Mouse (Mus musculus): Measurements from ENCODE around the gene Phactr1. TPM values are rescaled to one million over a fixed set of nuclear protein-coding genes. Genes with fewer than 3 reads are reported as not detected.
A peak's percentile ranks its signal among the peaks of the same experiment; 100 is the strongest.

Gene Phactr1
- total and polyA plus RNA-seq, 3 experiments, result not detected

DNA sequence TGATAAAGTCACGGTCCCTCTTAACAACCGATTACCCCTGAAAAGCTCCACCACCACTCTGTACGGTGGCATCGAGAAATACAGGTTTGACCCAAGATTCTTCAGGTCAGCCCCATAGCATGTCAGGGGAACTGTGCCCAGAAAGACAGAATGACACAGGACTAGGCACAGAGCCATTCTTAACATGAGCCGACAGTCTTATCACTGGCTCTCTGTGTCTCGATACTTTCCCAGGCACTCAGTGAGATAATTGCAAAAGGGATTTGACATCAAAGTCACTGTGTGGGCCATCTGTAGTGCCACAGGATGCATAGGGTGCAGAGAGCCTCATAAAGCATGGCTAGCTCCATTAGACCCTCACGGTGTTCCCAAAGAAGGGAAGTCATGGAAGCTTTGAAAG lies 453.0 kb downstream of the Phactr1 start:
- Histone ChIP-seq H3K79me2 (ENCODE audit: control insufficient read depth, insufficient read depth, low read length, poor library complexity) (no peaks in the 10 kb centered on the region), H3K27ac (ENCODE audit: control insufficient read depth, low read depth, low read length) (no peak overlapping the region), H3K4me1 (ENCODE audit: control insufficient read depth in 1 of 2, insufficient read depth in 2 of 2, low read length in 2 of 2) (peaks cover 5 to 15% of the 10 kb centered on the region in 2 experiments; a peak in 2 of 4 replicates), H3K4me3 (ENCODE audit: control insufficient read depth in 1 of 2, insufficient read depth in 1 of 2, low read depth in 2 of 2, low read length in 2 of 2) (no peak overlapping the region), H3K36me3 (ENCODE audit: control insufficient read depth in 1 of 2, insufficient read depth in 2 of 2, low read length in 2 of 2) (peaks cover 0 to 11% of the 10 kb centered on the region in 2 experiments; a peak in 2 of 4 replicates), H3K9me3 (replicated peaks; ENCODE audit: insufficient read depth, low read length) (no peaks in the 10 kb centered on the region), H3K9ac (ENCODE audit: control insufficient read depth, low read depth, low read length, poor library complexity, severe bottlenecking) (no peak overlapping the region), H3K27me3 (ENCODE audit: control insufficient read depth in 1 of 2, insufficient read depth in 2 of 2, low read length in 2 of 2) (no peaks in the 10 kb centered on the region)
- DNase-seq (ENCODE audit: low read depth, low spot score), result peak; percentile 15
- TF ChIP-seq ZNF384 (IDR thresholded peaks at IDR 0.05; ENCODE audit: low read depth, low read length) (no peak), POLR2AphosphoS2 (IDR thresholded peaks at IDR 0.05; ENCODE audit: low read length) (no peak), ETS1 (IDR thresholded peaks at IDR 0.05; ENCODE audit: low read depth, low read length) (no peak), GABPA (IDR thresholded peaks at IDR 0.05; ENCODE audit: low read depth, low read length) (no peak), CTCF (IDR thresholded peaks at IDR 0.05 in 2 of 3, conservative IDR thresholded peaks at IDR 0.05 in 1 of 3; ENCODE audit: control insufficient read depth in 1 of 3, insufficient read depth in 1 of 3, low read depth in 2 of 3, low read length in 3 of 3, poor library complexity in 1 of 3, severe bottlenecking in 1 of 3) (no peak), ZMIZ1 (IDR thresholded peaks at IDR 0.05; ENCODE audit: low read depth, low read length) (no peak), POLR2A (IDR thresholded peaks at IDR 0.05; ENCODE audit: control insufficient read depth in 1 of 2, insufficient read depth in 1 of 2, low read depth in 1 of 2, low read length in 2 of 2, poor library complexity in 1 of 2) (no peak), MEF2A (IDR thresholded peaks at IDR 0.05; ENCODE audit: extremely low read depth, insufficient replicate concordance, low read depth, low read length, poor library complexity, severe bottlenecking) (no peak), BHLHE40 (IDR thresholded peaks at IDR 0.05; ENCODE audit: borderline replicate concordance, low read depth, low read length) (no peak), NELFE (IDR thresholded peaks at IDR 0.05; ENCODE audit: low read depth, low read length) (no peak), HCFC1 (IDR thresholded peaks at IDR 0.05; ENCODE audit: low read depth, low read length) (no peak), TAL1 (IDR thresholded peaks at IDR 0.05; ENCODE audit: low read length) (no peak), USF1 (IDR thresholded peaks at IDR 0.05; ENCODE audit: low read depth, low read length) (no peak)

DNA sequence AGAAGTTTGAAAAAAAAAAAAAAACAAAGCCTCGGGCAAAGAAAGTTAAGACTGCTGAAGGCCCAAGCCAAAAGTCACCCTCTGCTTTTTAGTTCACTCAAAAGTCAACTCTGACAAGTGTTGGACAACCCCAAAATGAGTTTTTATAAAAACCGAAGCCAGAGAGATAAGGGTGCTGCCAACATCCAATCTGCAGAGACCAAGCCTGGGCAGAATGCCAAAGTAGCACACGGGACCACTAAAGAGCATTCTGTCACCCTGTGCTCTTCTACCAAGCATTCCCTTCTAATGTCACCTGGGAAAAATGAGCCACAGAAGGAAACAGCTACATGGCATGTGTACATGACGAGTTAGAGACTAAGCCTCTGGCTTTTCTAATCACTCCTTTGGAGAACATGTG lies 454.0 kb downstream of the Phactr1 start:
- DNase-seq (ENCODE audit: low read depth, low spot score), result peak; percentile 77
- Histone ChIP-seq H3K27me3 (ENCODE audit: control insufficient read depth in 1 of 2, insufficient read depth in 2 of 2, low read length in 2 of 2) (no peaks in the 10 kb centered on the region), H3K79me2 (ENCODE audit: control insufficient read depth, insufficient read depth, low read length, poor library complexity) (no peaks in the 10 kb centered on the region), H3K36me3 (ENCODE audit: control insufficient read depth in 1 of 2, insufficient read depth in 2 of 2, low read length in 2 of 2) (peaks cover 0 to 11% of the 10 kb centered on the region in 2 experiments; a peak in 2 of 4 replicates), H3K9me3 (replicated peaks; ENCODE audit: insufficient read depth, low read length) (no peaks in the 10 kb centered on the region), H3K4me3 (ENCODE audit: control insufficient read depth in 1 of 2, insufficient read depth in 1 of 2, low read depth in 2 of 2, low read length in 2 of 2) (no peak overlapping the region), H3K27ac (ENCODE audit: control insufficient read depth, low read depth, low read length) (no peak overlapping the region), H3K9ac (ENCODE audit: control insufficient read depth, low read depth, low read length, poor library complexity, severe bottlenecking) (no peak overlapping the region), H3K4me1 (ENCODE audit: control insufficient read depth in 1 of 2, insufficient read depth in 2 of 2, low read length in 2 of 2) (peaks cover 5 to 15% of the 10 kb centered on the region in 2 experiments; a peak in 2 of 4 replicates)
- TF ChIP-seq EP300 (IDR thresholded peaks at IDR 0.05; ENCODE audit: low read depth in 1 of 2, low read length in 2 of 2), result peak; percentile 31 to 35; a peak in 2 of 4 replicates
- peak; percentile 72 for TF ChIP-seq GATA1 (IDR thresholded peaks at IDR 0.05; ENCODE audit: low read depth, low read length)
- 0 out of 2 replicates have a peak, but pooled peaks have one; percentile 31 for TF ChIP-seq BHLHE40 (IDR thresholded peaks at IDR 0.05; ENCODE audit: borderline replicate concordance, low read depth, low read length)
- TF ChIP-seq ZNF384 (IDR thresholded peaks at IDR 0.05; ENCODE audit: low read depth, low read length), result peak; percentile 62
- TF ChIP-seq ETS1 (IDR thresholded peaks at IDR 0.05; ENCODE audit: low read depth, low read length), result 0 out of 2 replicates have a peak, but pooled peaks have one; percentile 26
- no peak for TF ChIP-seq ZC3H11A (IDR thresholded peaks at IDR 0.05; ENCODE audit: low read depth, low read length)
- no peak for TF ChIP-seq MAX (IDR thresholded peaks at IDR 0.05; ENCODE audit: low read length)
- TF ChIP-seq TCF12 (IDR thresholded peaks at IDR 0.05; ENCODE audit: low read depth, low read length), result 0 out of 2 replicates have a peak, but pooled peaks have one; percentile 15
- peak; percentile 6; the same call in 1 of the 2 replicates for TF ChIP-seq USF1 (IDR thresholded peaks at IDR 0.05; ENCODE audit: low read depth, low read length)
- peak; percentile 39; the same call in 1 of the 2 replicates for TF ChIP-seq RCOR1 (IDR thresholded peaks at IDR 0.05; ENCODE audit: low read depth, low read length)
- 0 out of 2 replicates have a peak, but pooled peaks have one; percentile 35 for TF ChIP-seq SIN3A (IDR thresholded peaks at IDR 0.05; ENCODE audit: low read length)
- TF ChIP-seq HCFC1 (IDR thresholded peaks at IDR 0.05; ENCODE audit: low read depth, low read length), result no peak
- TF ChIP-seq MXI1 (IDR thresholded peaks at IDR 0.05; ENCODE audit: low read depth, low read length), result peak; percentile 32; the same call in 1 of the 2 replicates
- no peak for TF ChIP-seq MAFK (IDR thresholded peaks at IDR 0.05; ENCODE audit: borderline replicate concordance, low read depth, low read length)
